Mouse (Mus musculus) urinary bladder, postnatal 14 days (tissue): ENCODE measurements around the gene Asap2.
A peak's percentile ranks its signal among the peaks of the same experiment; 100 is the strongest.

Source experiments
- DNase-seq: peaks from one replicate; pipeline ENCODE4 v3.0.0; 2021; ENCODE audit warnings: low spot score

The Asap2 gene

DNA sequence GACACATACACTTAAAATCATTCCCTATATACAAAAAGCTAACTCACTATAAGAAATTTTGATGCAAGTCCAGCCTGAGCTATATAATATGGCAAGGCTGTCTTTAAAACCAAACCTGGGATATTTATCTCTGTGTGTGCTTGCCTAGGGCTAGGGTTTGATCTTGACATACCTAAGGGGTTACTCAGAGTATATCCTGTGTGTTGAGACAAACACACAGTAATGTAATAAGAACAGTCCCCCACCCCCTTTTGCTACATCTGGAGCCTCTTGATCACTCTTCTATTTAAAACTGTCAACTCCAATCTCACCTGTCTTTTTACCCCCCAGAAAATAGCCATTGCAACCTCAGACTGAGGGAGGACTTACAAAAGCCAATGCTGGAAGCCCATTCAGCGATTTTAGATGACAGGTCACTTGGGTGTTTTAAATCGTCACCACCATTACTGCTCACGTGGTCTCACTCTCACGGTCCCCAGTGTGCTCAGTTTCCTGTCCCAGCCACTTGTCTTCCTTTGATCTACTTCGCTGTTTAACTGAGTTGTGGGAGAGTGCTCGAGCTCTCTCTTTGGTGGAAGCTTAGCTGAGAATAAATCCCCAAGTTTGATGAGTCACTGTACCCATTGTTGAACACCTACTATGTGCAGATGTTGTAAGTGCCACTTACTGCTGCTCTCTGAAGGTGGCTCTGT is 176.8 kb downstream of the Asap2 start:
- no peak for DNase-seq

DNA sequence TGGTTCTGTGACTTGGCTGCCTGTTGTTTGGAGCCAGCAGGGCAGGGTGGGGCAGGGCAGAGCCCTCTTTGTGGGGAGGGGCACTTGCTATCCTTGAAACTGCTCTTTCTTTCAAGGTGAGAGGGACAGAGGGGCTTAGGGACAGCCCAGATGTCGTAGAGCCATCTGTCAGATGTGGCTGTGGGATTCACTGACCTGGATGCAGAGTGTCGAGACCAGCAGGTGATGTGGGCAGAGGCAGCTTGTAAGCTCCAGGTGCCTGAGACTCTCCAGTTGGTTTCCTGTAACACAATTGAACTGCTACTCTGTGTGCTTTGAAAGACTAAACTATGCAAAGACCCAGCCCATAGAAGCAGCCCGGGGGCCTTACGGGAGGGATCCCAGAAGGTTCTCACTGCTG is 177.5 kb downstream of the Asap2 start:
- no peak for DNase-seq

DNA sequence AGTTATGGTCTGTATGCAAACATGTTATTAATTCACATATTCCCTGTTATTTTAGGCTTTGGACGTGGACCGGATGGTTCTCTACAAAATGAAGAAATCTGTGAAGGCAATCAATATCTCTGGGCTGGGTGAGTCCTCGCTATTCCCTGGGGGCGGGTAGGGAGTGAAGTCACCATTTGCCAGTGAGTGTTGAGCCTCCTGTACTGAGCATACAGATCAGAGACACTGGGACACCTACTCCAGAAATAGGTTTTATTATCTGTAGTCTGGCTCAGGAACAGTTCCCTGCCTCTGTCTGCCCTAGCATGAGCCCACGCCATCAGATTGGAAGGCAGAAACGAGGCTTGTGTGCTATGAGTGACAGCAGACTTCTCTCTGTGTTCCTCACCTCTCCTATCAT is 177.9 kb downstream of the Asap2 start:
- DNase-seq: no peak

DNA sequence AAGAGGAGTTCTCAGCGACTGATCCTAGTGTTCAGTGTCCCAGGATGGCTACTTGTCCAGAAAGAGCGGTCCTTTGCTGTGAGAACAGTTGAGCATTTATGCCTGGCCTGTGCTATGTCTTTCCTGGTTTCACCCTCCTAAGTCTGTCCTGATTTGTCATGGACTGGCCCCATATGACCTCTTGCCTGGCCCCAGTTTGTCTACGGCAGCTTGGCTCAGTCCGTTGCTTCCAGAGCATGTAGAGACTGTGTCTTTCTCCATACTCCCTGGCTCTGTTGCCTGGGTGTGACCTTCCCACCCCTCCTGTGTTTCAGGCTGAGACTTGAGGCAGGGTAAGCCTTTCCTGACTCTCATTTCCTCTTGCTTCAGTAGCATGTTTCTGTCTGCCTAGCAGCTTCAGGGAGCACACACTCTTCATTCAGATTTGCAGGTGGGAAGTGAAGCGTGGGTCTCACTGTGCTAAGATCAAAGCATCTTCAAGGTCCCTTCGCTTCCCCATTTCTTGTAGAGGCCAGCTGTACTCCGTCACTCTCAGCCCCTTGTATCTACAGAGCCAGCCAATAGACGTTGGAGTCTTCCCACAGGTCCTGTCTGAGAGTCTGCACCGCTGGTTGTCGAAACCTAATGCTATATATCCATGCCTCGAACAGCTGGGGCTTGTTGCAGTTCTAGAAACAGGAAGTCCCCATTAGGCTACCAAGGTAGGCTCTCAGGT is 181.7 kb downstream of the Asap2 start:
- DNase-seq: peak; percentile 31

DNA sequence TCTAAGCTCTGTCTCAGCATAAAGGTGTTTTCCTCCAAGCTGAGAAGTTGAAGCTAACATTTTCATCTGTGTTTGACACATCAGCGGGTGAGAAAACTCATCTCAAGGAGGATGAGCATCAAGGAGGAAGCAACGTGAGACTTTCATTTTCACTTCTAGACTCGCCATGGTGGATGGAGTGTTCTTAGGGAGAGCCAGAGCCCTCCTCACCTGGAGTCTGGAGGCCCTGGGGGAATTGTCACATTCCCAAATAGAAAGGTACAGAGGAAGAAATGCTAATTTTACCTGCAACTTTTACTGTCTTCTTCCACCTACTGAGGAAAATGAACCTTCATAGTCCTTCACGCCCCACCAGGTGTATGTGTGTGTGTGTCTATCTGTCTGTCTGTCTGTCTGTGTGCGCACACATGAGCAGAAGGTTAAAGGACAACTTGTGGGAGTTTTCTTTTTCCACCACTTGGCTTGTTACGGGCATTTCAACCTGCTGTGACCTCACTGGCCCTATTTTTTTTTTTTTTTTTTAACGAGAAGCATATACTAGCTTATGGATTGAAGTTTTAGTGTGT is 183.7 kb downstream of the Asap2 start:
- DNase-seq: no peak

DNA sequence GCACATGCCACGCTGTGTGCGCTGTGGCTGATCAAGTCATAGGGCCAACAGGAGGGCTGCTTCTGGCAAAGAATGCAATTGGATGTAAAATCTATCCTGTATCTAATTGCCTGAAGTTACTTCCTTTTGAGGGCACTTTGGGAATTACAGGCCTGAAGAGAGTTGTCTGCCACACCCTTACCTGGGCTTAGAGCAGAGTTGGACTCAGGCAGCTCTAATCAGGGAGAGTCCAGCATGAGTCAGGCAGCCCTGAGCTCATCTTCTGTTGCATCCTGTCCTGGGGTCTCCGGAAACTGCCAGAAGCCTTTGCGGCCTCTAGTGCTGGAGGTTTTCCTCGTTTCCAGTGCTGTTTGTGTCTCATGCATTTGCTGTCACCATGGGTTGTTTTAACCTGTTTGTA is 186.1 kb downstream of the Asap2 start:
- no peak for DNase-seq

DNA sequence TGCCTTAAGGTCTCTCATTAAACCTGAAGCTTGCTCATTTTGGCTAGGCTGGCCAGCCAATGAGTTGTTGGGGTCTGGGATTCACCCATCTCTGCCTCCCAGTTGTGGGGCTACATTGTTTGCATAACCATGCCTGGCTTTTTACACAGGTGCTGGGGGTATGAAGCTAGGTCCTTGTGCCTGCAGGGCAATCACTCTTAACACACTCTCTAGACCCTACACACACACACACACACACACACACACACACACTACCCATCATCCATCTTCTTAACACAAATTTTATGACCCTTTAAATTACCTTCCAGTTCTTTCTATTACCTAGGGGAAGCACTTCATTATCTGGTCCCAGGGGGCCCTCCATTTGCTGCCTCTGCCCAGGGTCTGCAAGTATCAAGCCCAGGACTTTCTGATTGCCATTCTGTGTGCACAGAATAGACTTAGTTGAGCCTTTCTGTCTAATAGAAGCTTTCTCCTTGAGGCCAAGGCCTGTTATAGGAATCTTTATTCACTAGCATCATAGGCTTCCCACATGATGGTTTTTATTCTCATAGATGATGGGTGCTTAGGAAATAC is 187.0 kb downstream of the Asap2 start:
- DNase-seq: no peak

DNA sequence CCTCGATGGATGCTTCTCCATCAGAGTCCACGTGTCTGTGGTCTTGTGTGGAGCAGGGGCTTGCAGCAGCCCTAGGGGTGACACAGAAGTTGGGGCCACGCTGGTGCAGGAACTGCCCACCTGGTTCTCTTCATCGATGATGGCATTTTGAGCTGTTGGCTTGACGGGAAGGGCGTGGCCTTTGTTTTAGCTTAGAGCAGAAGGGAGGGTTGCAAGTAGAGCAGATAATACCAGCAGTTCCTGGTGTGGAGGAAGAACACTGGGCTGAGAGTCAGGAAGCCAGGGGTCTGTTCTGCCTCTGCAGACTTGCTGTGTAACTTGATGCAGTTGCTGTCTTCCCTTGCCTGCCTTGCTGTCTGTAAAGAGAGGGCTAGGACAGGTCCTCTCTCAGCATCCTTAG is 189.8 kb downstream of the Asap2 start:
- no peak for DNase-seq

DNA sequence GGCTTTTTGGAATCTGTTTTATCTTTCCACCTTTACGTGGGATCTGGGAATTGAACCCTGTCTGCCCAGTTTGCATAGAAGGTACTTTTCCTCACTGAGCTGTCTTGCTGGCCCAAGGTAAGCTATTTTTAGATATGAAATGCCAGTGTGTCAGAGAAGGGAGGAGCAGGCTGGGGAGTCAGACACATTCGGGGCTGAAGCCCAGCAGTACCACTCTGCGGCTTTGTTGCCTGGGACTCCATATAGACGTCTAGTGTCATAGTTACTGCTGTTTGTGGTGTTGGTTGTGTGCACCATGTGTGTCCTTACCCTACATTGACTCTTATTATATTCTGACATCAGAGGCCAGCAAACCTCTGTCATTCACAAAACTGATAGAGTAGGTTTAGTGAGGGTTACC is 192.5 kb downstream of the Asap2 start:
- DNase-seq: no peak

DNA sequence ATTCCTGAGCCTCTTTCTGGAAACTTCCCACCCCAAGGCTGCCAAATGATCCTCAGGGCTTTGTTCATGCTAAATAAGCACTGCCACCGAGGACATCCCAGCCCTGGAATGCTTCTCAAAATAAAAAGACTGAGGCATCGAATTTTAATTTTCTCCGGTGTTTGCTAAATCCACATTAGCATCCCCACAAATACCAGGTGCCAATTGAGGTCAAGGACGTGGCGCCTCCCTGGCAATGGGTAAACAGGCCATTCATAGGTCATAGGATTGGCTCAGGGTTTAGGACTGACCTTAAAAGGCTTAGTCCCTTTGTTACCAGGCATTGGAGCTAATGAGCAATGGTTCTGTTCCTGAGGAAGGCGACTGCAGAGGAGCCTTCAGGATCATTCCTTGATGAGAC is 193.1 kb downstream of the Asap2 start:
- no peak for DNase-seq

DNA sequence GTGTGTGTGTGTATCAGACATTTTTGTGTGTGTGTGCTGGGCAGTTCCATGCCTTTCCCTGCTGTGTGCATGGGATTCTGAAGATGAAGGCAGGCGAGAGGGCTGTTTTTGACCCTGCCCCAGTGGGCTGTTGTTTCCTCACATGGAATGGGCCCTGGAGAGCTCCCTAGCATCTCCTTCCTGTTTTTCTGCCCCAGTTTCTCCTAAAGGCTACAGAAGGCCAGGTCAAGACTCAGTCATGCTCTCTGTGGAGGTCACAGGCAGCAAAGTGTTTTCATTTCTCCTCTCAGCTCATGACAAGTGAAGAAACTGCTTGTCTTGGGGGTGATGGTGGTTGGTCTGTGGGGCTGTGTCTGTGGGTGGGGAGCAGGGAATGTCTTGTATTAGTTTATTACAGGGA is 195.9 kb downstream of the Asap2 start:
- DNase-seq: no peak

DNA sequence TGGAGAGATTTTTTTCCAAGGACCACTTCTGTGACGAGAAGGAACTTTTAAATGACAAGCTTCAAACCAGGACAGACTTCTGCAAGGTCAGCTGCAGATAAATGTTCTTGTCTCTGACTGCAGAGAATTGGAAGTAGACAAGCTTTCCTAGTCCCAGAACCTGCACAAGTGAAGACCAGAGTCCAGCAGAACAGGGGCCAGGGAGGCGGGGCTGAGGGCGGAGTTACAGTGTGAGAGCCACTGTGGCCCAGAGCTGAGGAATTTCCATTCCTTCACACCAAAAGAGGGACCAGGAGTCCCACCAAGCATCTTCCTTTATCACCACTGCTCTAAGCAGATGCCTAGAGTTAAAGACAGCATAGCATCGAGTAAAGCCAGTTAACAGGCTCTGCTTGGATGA is 198.6 kb downstream of the Asap2 start:
- DNase-seq: no peak

DNA sequence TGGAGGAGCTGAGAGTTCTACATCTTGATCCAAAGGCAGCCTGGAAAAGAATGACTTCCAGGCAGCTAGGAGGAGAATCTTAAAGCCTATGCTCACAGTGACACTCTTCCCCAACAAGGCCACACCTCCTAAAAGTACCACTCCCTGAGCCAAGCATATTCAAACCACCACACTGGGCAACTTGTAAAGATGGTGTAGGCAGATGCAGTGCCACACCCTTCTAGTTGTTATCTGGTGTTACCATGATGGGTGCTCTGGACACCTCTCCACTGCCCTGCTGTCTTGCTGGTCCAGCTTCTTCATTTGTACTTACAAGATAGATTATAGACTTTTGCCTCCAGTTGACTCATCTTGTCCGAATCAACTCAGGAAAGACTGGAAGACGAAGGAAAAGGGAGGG is 201.3 kb downstream of the Asap2 start:
- DNase-seq: no peak

DNA sequence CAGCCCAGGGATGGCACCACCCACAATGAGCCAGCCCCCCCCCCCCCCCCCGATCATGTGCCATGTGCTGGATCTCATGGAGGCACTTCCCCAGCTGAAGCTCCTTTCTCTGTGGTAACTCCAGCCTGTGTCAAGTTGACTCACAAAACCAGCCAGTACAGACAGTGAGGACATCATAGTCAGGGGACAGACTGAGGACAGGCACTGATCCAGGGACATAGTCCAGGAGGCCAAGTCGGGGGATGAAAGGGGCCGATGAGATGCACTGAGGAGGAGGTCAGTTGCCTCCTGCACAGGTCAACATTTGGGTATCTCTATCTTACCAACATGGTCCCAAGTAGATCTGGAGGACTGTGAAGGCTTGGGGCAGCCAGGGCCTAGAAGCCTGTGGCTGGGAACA is 205.2 kb downstream of the Asap2 start:
- DNase-seq: no peak

DNA sequence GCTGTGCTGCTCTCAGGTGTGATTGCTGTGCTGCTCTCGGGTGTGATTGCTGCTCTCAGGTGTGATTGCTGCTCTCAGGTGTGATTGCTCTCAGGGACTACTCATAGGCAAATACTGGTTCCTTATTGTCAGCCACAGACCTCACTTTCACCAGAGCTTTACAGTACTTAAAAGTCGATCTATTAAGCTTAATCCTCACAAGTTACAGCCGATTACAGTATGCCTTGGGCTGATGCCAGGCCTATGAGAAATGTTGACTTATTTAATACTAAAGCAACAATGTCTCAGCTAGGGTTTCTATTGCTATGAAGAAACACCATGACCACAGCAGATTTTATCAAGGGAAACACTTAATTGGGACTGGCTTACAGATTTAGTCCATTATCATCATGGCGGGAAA is 206.2 kb downstream of the Asap2 start:
- DNase-seq: peak; percentile 23

DNA sequence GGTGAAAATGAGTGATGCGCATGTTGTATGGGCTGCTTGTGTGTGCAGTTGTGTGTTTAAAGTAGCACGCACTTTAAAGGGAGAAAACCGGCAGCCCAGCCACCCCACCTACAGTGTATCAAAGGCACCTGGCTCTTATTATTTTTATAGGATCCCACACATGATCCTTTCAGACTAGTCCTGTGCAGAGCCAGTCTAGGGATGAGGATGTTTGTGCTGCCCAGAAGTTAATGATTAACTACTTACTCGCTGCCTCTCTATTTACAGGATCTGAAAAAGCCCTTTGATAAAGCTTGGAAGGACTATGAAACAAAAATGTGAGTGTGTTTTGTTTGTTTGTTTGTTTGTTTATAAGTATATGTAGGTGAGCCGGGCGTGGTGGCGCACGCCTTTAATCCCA is 210.4 kb downstream of the Asap2 start:
- DNase-seq: no peak

DNA sequence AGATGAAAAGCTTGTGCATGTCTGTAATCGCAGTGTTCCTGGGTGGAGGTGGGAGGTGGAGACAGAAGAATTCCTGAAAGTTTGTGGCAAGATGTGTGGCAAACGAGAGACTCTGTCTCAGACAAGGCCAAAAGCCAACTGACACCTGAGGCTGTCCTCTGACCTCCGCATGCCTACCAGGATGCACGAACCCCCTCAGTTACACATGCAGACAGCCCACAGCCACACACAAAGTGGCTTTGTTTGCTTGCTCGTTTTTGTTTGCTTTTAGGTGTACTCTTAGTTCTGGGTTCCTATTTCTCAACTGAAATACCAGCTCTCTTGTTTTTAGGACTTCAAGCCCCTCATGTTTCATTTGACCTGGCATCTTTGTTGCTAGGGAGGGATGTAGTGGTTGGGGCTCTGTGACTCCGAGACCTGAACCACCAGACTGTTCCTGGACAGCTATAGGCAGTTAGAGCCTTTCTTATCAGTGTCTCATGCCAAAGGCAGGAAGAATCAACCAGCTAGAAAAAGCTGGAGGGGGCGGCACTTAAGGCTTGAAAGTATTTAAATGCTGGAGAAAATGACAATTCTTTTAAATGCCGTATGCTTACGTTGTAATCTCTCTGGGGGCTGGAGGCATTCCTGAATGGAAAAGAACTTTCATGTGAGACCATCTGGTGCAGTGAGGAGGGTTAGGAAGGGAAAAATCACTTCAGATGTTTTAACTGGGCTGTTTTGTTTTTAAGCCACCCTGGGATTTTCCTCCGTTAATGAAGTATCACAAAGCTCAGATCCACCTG is 211.4 kb downstream of the Asap2 start:
- DNase-seq: no peak

DNA sequence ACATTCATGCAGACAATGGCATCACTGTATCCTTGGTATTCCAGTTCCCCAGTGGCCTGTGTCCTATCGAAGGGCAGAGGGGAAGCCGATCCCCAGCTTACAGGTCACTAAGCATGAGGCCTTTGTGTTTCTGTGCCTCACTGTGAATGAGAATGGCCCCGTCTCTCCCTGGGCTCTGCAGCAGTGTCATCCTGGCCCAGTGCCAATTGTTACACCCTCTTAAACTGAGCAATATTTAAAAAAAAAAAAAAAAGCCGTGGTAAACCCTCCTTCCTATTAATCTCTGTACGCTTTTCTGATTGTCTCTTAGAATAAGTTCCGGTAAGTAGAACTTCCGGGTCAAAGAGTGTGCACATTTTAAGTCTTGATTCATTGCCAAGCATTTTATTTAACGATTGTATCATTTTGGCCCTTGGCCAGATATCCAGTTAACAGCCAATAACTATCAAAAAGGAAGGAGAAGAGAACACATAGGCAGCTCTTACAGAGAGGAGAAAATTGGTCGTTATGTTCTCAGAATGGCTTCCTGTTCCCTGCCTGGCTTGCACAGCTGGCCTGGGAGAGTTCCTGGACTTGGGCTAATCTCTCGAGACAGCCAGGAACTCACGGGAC is 214.5 kb downstream of the Asap2 start:
- peak; percentile 63 for DNase-seq

DNA sequence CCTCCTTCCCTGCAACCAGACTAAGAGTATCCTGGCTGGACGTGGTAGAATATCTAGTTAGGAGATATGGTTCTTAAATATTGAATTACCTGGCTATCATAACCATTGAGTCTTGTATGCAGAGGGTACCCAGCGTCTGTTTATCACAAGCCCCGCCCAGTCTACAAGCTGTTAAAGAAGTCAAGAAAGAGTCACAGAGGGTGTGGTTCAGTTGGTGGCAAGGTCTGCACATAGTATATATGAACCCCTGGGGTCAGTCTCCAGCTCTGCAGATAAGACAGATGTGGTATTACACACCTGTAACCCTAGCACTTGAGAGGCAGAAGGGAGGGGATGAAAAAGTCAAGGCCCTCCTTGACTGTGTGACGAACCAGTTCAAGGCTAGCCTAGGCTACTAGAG is 215.5 kb downstream of the Asap2 start:
- DNase-seq: no peak

DNA sequence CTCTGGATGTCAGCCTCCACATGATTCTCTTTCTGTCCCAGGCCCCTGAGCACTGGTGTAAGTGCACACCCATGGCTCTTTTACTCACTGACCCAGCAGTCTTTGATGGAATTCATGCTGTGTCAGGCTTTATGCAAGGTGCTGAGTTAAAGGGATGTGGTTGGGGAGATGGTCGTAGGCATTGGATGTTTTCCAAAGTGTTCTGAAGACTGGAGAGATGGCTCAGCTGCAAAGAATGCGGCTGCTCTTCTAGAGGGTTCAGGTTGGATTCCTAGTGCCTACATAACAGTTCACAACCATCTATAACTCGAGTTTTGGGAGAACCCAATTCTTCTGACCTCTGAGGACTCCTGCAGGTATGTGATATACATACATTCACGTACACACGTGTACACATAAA is 217.2 kb downstream of the Asap2 start:
- DNase-seq: no peak

DNA sequence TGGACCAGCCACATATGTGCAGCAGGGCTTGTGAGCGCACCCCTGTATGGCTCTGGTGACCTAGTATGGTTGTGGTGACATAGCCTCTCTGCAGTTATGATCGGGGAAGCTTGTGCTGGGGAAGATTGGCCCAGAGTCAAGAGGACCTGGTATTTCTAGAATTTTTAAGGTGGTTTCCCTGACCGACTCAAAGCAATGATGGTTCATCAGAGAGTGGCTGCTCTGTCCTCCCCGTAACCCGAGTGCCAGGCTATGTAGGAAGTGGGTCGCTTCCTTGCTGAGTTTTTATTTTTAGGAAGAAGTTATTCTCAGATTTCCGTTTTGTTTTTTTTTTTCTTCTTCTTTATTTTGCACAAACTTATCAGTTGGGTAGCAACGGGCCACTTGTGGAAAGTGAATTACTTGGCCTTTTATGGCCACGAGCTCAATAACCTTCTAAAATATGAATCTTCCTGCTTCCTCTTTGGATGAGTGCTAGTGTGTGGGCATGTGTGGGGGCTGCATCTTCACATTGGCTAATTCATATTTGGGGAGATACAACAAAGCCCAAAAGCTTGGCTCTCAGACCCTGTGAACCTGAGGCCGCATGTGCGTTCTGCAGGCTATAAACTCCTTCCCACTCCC is 218.0 kb downstream of the Asap2 start:
- no peak for DNase-seq

DNA sequence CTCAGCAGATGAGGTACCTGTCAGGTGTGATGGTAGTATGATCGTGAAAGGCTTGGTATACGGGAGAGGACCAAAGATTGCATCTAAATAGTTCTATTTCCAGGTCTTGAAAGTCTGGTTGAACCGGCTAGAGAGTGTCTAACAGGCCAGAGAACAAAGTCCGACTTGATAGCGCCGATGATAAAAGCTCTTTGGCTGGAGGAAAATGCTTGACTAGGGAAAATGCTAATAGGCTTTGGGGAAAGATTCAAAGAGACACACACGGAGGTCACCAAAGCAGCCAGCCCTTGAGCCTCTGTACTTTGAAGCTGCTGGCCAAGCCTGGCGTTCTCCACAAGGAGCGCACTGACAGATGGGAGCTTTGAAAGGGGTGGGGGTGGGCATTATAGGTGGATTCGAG is 219.0 kb downstream of the Asap2 start:
- DNase-seq: peak; percentile 59
